Mouse (Mus musculus) limb, embryonic 13.5 days (tissue): ENCODE measurements around the gene Stxbp3. TPM values are rescaled to one million over a fixed set of nuclear protein-coding genes. Genes with fewer than 3 reads are reported as not detected.
A peak's percentile ranks its signal among the peaks of the same experiment; 100 is the strongest.
"Not testable (repeated sequence)": the region's sequence is repeated elsewhere in the genome, so short reads cannot be mapped to it uniquely, and the experiment has no call there.

Source experiments
- ATAC-seq: fragments of 200-750 bp; cut with Nextera tagmentation; 2 replicates; pipeline ENCODE4 v1.8.0; 2017; ENCODE audit warnings: low read depth, moderate number of reproducible peaks, moderate TSS enrichment; ENCODE audit not compliant: low FRiP score
- H3K27ac ChIP-seq: fragments of 300-500 bp; sonication (generic); 2 replicates; pipeline ENCODE4 v1.5.1; 2015; ENCODE audit warnings: inconsistent platforms, mild to moderate bottlenecking, moderate library complexity
- H3K27me3 ChIP-seq: fragments of 300-500 bp; sonication (generic); 2 replicates; pipeline ENCODE4 v1.6.1; 2015; ENCODE audit warnings: mild to moderate bottlenecking, inconsistent platforms
- H3K36me3 ChIP-seq: fragments of 300-500 bp; sonication (generic); 2 replicates; pipeline ENCODE4 v1.6.1; 2015; ENCODE audit warnings: inconsistent platforms, mild to moderate bottlenecking, moderate library complexity
- H3K4me1 ChIP-seq: fragments of 300-500 bp; sonication (generic); 2 replicates; pipeline ENCODE4 v1.6.1; 2015; ENCODE audit warnings: inconsistent platforms
- H3K4me2 ChIP-seq: fragments of 300-500 bp; sonication (generic); replicated peaks from 2 replicates; pipeline ENCODE4 v1.6.1; 2015; ENCODE audit warnings: inconsistent platforms, mild to moderate bottlenecking, moderate library complexity
- H3K4me3 ChIP-seq: fragments of 300-500 bp; sonication (generic); 2 replicates; pipeline ENCODE4 v1.5.1; 2015; ENCODE audit warnings: moderate library complexity, mild to moderate bottlenecking, inconsistent platforms
- H3K9ac ChIP-seq: fragments of 300-500 bp; sonication (generic); 2 replicates; pipeline ENCODE4 v1.6.1; 2015; ENCODE audit warnings: mild to moderate bottlenecking, inconsistent platforms
- H3K9me3 ChIP-seq: fragments of 300-500 bp; sonication (generic); 2 replicates; pipeline ENCODE4 v1.6.1; 2016; ENCODE audit warnings: inconsistent platforms
- WGBS: fragments of 180-500 bp; shearing (Covaris S2); methylation state at CpG from one replicate; pipeline ENCODE4 v1.1.7; 2015; 5-methylcytosine and 5-hydroxymethylcytosine counted together
- polyA plus RNA-seq: library from polyadenylated mRNA; unstranded; fragments of >200 nt; fragmentation: Nextera tagmentation; extraction: Ambion mirVana; gene quantifications from 2 replicates; pipeline ENCODE4 v1.2.1, GENCODE M21; 2015

Gene Stxbp3
- polyA plus RNA-seq, 1 experiment from 2014 or later: 38.8 TPM

DNA sequence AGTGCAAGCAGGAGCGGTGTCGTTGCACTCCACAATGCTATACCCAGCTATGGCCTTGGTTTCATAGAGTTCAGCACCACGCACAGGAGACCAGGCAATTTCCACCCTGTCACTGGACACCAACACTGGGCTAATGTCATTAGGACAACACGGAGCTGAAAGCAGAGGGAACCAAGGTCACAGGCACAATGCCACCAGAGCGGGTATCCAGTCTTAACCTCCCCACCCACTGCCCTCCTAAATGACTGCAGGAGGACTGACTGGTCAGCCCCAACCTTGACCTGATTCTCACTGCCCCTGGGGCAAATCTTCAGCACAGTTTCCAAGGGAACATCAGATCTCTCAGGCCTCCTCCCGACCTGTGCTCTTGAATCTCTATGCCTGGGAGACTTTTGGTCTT lies 30.3 kb upstream of the Stxbp3 start:
- no peak overlapping the region for H3K4me2 ChIP-seq

DNA sequence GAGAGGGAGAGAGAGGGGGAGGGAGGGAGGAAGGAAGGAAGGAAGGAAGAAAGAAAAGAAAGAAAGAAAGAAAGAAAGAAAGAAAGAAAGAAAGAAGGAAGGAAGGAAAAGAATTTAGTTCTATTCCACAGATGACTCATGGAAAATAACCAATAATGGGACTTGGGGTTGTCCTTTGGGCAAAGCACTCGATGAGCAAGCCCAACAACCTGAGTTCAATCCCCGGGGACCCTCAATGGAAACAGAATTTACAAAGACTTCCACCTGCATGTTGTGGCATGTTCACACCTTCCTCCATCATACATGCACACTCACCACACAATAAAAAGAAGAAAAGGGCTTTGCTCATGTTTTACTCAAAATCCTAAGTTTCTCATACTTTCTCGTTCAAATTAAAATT lies 27.1 kb upstream of the Stxbp3 start:
- H3K27me3 ChIP-seq: no peaks in the 10 kb centered on the region
- H3K36me3 ChIP-seq: no peaks in the 10 kb centered on the region
- H3K4me3 ChIP-seq: no peak overlapping the region
- H3K9me3 ChIP-seq: no peaks in the 10 kb centered on the region
- no peak overlapping the region for H3K27ac ChIP-seq
- no peaks in the 10 kb centered on the region for H3K4me1 ChIP-seq
- H3K9ac ChIP-seq: no peak overlapping the region
- 91% methylated on average over 3 of the region's 3 CpGs for WGBS
- ATAC-seq: no peak
- no peak overlapping the region for H3K4me2 ChIP-seq

More for the DNA sequence above, 30.3 kb upstream of the Stxbp3 start:
- Histone ChIP-seq H3K27ac (no peak overlapping the region), H3K9me3 (no peaks in the 10 kb centered on the region), H3K36me3 (no peaks in the 10 kb centered on the region), H3K27me3 (no peaks in the 10 kb centered on the region), H3K4me3 (no peak overlapping the region), H3K9ac (no peak overlapping the region), H3K4me1 (no peaks in the 10 kb centered on the region)
- WGBS: 78% methylated on average over 6 of the region's 6 CpGs
- ATAC-seq: no peak

DNA sequence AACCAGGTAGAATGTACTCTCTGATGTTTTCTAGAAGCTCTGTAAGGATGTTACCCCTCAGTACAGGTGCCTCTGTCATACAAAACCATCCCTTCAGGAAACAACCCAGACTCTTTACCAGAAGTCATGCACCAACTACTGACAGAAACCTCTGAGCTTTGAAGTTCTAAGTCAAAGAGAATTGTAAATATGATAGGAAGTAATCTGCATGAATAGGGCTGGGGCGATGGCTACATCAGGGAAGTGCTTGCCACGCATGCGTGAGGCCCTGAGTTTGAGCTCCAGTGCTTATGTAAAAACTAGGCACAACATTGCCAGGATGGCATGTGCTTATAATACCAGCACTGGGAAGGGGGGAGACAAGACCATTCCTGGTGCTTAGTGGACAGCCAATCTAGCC lies 25.4 kb upstream of the Stxbp3 start:
- peaks cover 3% of the 10 kb centered on the region; the same call in 1 of the 2 replicates for H3K9me3 ChIP-seq
- no peaks in the 10 kb centered on the region for H3K4me1 ChIP-seq
- no peak overlapping the region for H3K4me2 ChIP-seq
- H3K27me3 ChIP-seq: no peaks in the 10 kb centered on the region
- H3K36me3 ChIP-seq: no peaks in the 10 kb centered on the region
- no peak overlapping the region for H3K4me3 ChIP-seq
- ATAC-seq: no peak
- H3K27ac ChIP-seq: no peak overlapping the region
- WGBS: 95% methylated on average over 3 of the region's 3 CpGs
- H3K9ac ChIP-seq: no peak overlapping the region

DNA sequence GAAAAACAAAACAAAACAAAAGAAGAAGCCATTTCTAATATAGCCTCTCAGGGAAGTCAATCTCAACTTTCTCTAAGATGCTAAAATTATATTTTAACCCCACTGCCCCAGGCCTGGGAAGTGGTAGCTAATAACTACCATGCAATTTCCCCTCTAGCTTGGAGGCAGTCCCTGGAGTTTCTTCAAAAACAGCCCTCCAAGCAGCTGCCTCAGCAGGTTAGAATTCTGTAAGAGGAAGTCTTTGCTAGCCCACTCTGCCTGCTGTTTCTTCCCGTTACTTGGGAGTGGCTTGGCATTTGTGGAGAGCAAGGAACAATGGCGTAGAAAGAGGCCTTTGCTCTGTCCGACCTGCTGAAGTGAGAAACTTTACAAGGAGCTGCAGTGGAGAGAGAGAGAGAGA lies 24.8 kb upstream of the Stxbp3 start:
- no peaks in the 10 kb centered on the region for H3K36me3 ChIP-seq
- H3K27me3 ChIP-seq: no peaks in the 10 kb centered on the region
- H3K4me3 ChIP-seq: no peak overlapping the region
- no peaks in the 10 kb centered on the region; the same call in 1 of the 2 replicates for H3K4me1 ChIP-seq
- no peak for ATAC-seq
- H3K9ac ChIP-seq: no peak overlapping the region
- H3K4me2 ChIP-seq: no peak overlapping the region
- H3K27ac ChIP-seq: no peak overlapping the region
- WGBS: 32% methylated on average over 3 of the region's 3 CpGs
- H3K9me3 ChIP-seq: peaks cover 3% of the 10 kb centered on the region; the same call in 1 of the 2 replicates

DNA sequence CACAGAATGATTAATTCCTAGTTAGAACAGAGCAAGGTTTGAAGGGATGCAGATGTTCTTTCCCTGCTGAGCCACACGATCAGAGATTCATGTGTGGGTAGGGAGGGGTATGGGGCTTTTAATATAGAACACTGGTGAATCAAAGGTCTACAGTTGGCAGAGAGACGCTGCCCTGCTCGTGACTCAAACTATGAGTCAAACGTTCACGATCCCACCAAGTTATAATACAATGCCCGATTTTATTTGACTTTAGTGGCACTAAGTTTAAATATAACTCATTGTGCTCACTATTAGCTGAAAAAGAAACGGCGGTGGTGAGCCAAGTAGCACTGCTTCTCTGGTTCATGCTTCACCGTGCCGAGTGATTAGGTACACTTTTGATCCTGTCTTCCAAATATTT lies 22.8 kb upstream of the Stxbp3 start:
- peaks cover 19% of the 10 kb centered on the region for H3K4me1 ChIP-seq
- WGBS: 66% methylated on average over 10 of the region's 10 CpGs
- no peak for ATAC-seq
- H3K36me3 ChIP-seq: no peaks in the 10 kb centered on the region
- H3K4me2 ChIP-seq: no peak overlapping the region
- no peak overlapping the region for H3K4me3 ChIP-seq
- no peak overlapping the region for H3K27ac ChIP-seq
- no peaks in the 10 kb centered on the region for H3K27me3 ChIP-seq
- H3K9ac ChIP-seq: no peak overlapping the region
- peaks cover 3% of the 10 kb centered on the region; the same call in 1 of the 2 replicates for H3K9me3 ChIP-seq

DNA sequence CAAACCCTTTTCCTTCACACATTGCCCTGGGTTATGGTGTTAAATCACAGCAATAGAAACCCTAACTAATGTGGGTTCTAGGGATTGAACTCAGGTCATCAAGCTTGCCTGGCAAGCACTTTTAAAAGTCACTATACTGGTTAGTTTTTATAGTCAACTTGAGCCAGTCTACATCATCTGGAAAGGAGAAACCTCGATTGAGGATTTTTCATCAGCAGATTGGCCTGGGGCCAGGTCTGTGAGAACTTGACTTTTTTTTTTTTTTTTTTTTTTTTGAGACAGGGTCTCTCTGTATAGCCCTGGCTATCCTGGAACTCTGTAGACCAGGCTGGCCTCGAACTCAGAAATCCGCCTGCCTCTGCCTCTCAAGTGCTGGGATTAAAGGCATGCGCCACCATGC lies 22.0 kb upstream of the Stxbp3 start:
- not testable (repeated sequence) for H3K9me3 ChIP-seq, H3K4me3 ChIP-seq, H3K9ac ChIP-seq, H3K27ac ChIP-seq, H3K36me3 ChIP-seq, H3K27me3 ChIP-seq, H3K4me2 ChIP-seq, ATAC-seq
- 78% methylated on average over 4 of the region's 4 CpGs for WGBS
- peaks cover 23% of the 10 kb centered on the region for H3K4me1 ChIP-seq

DNA sequence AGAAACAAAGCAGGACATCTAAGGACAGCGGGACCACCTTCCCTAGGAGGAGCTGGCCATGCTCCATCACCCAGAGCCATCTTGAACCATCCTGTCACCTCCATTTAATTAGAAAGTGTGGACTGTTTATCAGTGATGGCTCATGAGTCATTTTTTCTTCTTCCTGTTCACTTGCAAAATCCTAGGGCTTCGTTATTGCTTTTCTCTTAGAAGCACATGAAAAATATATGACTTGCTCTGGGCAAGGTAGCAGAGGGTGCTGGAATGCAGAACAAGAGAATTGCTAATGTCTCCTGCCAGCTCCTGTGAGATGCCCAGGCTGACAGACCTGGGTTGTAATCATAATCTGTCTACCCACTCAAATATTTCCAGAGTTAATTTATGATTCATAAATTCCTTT lies 20.5 kb upstream of the Stxbp3 start:
- H3K27ac ChIP-seq: no peak overlapping the region
- H3K27me3 ChIP-seq: no peaks in the 10 kb centered on the region
- H3K4me1 ChIP-seq: peaks cover 38% of the 10 kb centered on the region
- no peak overlapping the region for H3K9ac ChIP-seq
- peaks cover 3% of the 10 kb centered on the region; the same call in 1 of the 2 replicates for H3K9me3 ChIP-seq
- no peak for ATAC-seq
- no peak overlapping the region for H3K4me2 ChIP-seq
- 75% methylated on average over 2 of the region's 2 CpGs for WGBS
- H3K4me3 ChIP-seq: no peak overlapping the region
- no peaks in the 10 kb centered on the region for H3K36me3 ChIP-seq

DNA sequence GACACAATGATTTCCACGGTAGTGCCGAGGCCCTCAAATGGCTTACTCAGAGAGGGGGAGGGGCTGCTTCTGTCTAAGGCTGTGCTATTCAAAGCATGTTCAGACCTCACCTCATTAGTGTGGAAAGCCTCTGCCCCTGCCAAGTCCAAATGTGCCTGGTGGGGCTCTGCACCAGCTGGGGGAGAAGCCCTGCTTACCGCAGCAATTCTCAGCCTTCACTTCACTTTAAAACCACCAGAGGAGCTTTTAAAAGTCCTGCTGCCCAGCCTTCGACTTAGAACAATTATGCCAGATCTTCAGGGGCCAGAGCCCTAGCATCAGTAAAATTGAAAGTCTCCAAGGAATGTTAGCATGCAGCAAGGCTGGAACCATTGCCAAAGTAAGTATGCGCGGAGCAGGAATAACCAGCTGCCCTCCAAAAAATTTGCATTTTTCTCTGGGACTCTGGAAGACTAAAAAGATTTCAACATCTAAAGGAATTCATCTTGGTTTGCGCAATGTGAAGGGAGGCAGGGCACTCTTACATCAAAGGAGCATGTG lies 18.0 kb upstream of the Stxbp3 start:
- H3K27me3 ChIP-seq: no peaks in the 10 kb centered on the region
- WGBS: 15% methylated on average over 7 of the region's 7 CpGs
- H3K9ac ChIP-seq: no peak overlapping the region
- peak overlapping the region; percentile 69; the same call in 1 of the 2 replicates for H3K27ac ChIP-seq
- peaks cover 3% of the 10 kb centered on the region; the same call in 1 of the 2 replicates for H3K9me3 ChIP-seq
- peak; percentile 94 for ATAC-seq
- H3K4me1 ChIP-seq: peaks cover 48% of the 10 kb centered on the region
- H3K36me3 ChIP-seq: no peaks in the 10 kb centered on the region
- H3K4me2 ChIP-seq: peak overlapping the region; percentile 34
- H3K4me3 ChIP-seq: no peak overlapping the region

DNA sequence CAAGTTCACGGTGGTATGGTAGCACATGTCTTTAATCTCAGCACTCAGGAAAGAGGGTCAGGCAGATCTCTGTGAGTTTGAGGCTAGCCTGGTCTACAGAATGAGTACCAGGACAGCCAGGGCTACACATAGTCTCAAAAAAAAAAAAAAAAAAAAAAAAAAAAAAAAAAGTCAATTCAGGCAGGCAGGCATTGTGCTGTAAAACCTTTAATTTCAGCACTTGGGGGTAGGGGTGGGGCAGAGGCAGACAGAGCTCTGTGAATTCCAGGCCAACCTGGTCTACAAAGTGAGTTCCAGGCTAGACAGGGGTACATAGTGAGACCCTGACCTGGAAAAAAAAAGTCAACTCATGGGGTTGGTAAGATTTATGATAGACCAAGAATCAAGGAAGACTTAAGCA lies 17.4 kb upstream of the Stxbp3 start:
- WGBS: 59% methylated on average over 1 of the region's 1 CpGs
- Histone ChIP-seq H3K4me2 (peak overlapping the region; percentile 34), H3K9ac (no peak overlapping the region), H3K36me3 (no peaks in the 10 kb centered on the region), H3K27me3 (no peaks in the 10 kb centered on the region), H3K4me3 (no peak overlapping the region), H3K9me3 (peaks cover 3% of the 10 kb centered on the region; the same call in 1 of the 2 replicates), H3K4me1 (peaks cover 48% of the 10 kb centered on the region), H3K27ac (peak overlapping the region; percentile 69; the same call in 1 of the 2 replicates)
- 0 out of 2 replicates have a peak, but pooled peaks have one; percentile 3 for ATAC-seq

DNA sequence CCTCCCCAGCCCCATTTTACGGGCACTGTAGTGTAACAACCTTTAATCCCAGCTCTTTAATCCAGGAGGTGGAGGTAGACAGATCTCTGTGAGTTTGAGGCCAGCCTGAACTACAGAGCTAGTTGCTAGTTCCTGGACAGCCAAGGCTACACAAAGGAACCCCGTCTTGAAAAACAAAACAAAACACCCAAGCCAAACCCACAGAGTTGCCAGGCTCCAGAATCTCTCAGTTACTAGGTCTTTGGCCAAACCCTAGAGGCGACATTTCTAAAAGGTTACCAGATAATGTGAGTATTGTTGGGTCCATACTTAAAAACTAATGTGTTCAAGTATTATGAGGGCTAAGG lies 16.8 kb upstream of the Stxbp3 start:
- WGBS: 30% methylated on average over 3 of the region's 3 CpGs
- ATAC-seq: no peak
- H3K4me3 ChIP-seq: no peak overlapping the region
- no peak overlapping the region for H3K27ac ChIP-seq
- H3K4me1 ChIP-seq: peaks cover 48% of the 10 kb centered on the region
- H3K27me3 ChIP-seq: no peaks in the 10 kb centered on the region
- H3K4me2 ChIP-seq: no peak overlapping the region
- H3K9ac ChIP-seq: no peak overlapping the region
- H3K9me3 ChIP-seq: peaks cover 2% of the 10 kb centered on the region; the same call in 1 of the 2 replicates
- H3K36me3 ChIP-seq: no peaks in the 10 kb centered on the region

DNA sequence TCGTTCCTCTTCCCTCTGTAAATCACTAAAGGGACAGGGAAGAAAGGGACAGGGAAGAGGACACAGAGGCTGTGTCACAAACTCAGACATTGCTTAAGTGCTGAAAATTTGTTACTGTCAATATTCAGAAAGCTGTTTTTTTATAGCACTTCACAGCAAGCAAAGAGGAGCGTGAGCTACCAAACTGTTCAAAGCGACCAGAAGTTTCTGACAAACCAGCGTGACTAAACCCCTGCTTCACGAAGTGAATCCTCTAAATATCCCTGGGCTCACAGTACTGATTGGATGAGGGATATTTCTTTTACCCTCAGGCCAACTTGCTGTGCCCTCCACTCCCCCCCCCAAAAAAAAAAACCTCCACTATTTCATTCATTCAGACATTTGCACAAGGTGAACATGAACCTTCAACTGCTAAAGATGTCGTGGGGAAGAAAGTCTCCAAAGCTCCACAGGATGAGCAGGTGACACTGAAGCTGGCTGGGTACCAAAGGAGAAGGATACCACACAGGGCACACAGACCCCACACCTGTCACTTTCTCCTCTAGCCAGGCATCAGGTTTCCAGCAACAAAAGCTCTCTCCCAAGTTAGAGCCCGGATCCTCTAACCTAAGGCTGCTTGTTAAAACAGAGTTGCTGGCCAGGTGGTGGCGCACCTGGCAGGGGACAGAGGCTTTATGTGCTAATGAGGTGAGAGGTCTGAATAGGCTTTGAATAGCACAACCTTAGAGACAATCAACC lies 16.2 kb upstream of the Stxbp3 start:
- Histone ChIP-seq H3K4me1 (peaks cover 48% of the 10 kb centered on the region), H3K4me2 (no peak overlapping the region), H3K27ac (peak overlapping the region; percentile 33; the same call in 1 of the 2 replicates), H3K9ac (no peak overlapping the region), H3K27me3 (no peaks in the 10 kb centered on the region), H3K4me3 (no peak overlapping the region), H3K9me3 (no peaks in the 10 kb centered on the region), H3K36me3 (no peaks in the 10 kb centered on the region)
- WGBS: 44% methylated on average over 8 of the region's 8 CpGs
- ATAC-seq: no peak

DNA sequence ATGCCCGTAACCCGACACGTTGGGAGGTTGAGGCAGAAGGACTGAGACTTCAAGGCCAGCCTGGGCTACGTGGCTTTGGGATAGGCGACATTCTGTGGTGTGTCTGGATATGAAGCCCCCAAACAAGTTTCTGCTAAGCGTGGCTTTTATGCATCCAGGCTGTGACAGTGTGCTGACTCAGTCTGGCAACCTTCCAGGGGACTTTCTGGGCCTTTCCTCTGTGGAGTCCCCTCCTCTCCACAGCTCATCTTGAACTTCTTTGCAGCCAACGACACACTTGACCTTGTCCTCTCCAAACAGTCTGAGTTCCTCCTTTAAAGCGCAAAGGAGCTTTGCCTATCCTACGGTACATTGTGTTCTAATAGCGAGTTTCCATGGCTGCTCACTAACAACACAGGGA lies 15.5 kb upstream of the Stxbp3 start:
- 71% methylated on average over 10 of the region's 10 CpGs for WGBS
- Histone ChIP-seq H3K36me3 (no peaks in the 10 kb centered on the region), H3K4me3 (no peak overlapping the region), H3K9me3 (no peaks in the 10 kb centered on the region), H3K27me3 (no peaks in the 10 kb centered on the region), H3K4me1 (peaks cover 48% of the 10 kb centered on the region), H3K4me2 (no peak overlapping the region), H3K9ac (no peak overlapping the region; the same call in 1 of the 2 replicates), H3K27ac (peak overlapping the region; percentile 33; the same call in 1 of the 2 replicates)
- ATAC-seq: no peak
